Mouse (Mus musculus): ENCODE measurements around the gene Commd7.

Commd7 gene

GRCm38 (mm10) chr2:153592056-153593014 is 40.2 kb downstream of the Commd7 start:
- no peak for DNase-seq (ENCODE audit: low read depth, low spot score)

DNA sequence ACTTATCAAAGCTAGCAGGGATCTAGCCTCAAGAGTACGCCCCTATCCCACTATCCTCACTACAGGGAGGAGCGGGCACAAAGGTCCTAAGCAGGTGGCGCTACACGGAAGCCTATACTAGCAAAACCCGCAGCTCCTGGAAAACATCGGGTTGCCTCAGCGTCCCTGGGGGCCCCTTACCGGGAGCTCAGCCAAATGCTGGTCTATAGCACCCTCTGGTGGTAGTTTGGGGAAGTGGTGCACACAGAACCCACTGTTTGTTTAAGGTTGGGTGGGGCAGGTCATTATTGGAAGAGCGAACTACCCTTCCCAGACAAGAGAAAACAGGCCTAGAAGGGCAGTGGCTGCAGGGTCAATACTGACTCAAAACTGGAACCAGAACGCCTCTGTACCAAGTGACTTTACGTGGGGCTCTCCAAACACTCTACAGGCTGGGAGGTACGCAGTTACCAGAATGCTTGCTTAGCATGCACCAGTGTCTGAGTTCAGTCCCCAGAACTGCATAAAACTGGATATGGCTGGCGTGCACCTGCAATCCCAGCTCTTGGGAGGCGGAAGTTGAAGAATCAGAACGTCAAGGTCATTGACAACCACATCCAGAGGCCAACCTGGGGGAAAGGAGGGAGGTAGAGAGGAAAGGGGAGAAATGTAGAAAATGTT is 45.9 kb downstream of the Commd7 start:
- peak; percentile 68 for DNase-seq (ENCODE audit: low read depth, low spot score)

DNA sequence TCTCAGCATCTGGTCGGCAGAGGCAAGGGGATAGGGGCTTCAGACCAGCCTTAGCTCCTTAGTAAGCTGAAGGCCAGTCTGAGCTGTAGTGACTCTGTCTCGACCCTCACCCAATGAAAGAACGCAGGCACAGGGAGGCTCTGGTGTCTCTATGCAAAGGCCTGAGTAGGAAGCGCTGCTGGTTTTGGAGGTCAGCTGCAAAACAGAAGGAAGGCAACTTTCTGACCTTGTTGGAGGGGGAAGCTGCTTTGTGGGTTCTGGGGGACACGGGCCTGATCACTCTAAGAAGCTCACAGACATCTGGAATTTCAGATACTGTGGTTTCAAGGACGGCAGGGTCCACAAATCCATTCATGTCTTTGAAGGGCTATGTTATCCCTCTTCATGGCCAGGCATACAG is 46.6 kb downstream of the Commd7 start:
- no peak for DNase-seq (ENCODE audit: low read depth, low spot score)

DNA sequence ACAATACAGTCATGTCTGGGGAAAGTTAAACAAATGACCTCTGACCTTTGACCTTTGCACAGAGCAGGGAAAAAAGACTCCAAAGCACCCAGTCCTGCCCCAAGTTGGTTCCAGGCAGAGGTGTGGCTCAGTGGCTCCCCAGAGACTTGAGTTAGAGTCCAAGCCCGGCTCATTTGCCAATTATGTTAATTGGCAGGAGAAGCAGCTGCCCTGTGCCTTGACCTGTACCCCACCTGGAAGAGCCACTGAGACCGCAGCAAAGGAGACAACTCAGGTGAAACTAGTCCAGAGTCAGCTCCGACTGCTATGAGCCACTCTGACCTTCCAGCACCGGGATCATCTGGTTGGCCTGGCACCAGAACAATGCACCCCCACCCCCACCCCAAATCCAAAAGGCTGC is 48.2 kb downstream of the Commd7 start:
- DNase-seq (ENCODE audit: low read depth, low spot score), result no peak

DNA sequence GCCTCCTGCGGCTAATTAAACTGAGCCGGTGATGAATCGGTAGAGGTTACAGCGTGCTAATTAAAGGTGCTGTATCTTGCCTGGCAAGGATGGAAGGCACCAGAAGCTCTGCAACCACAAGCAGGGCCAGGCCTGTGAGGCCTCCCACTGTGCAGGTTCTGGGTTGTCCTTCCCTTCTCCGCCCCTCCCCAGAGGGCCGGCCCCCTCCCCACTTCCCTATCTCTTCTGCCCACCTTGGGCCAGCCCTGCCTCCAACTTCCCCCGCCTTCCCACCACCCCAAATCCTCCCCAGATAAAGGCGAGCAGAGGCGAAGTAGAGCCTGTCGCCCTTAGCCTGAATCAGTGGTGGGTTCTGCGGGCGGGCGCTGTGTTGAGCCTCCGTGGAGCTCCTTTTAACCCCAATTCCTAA is 48.9 kb downstream of the Commd7 start:
- DNase-seq (ENCODE audit: low read depth, low spot score), result no peak

GRCm38 (mm10) chr2:153582876-153583585 is 49.5 kb downstream of the Commd7 start:
- no peak for DNase-seq (ENCODE audit: low read depth, low spot score)

- no peak for DNase-seq (ENCODE audit: low read depth, low spot score)
Measured at GRCm38 (mm10) chr2:153581416-153581815, 51.2 kb downstream of the Commd7 start.

DNA sequence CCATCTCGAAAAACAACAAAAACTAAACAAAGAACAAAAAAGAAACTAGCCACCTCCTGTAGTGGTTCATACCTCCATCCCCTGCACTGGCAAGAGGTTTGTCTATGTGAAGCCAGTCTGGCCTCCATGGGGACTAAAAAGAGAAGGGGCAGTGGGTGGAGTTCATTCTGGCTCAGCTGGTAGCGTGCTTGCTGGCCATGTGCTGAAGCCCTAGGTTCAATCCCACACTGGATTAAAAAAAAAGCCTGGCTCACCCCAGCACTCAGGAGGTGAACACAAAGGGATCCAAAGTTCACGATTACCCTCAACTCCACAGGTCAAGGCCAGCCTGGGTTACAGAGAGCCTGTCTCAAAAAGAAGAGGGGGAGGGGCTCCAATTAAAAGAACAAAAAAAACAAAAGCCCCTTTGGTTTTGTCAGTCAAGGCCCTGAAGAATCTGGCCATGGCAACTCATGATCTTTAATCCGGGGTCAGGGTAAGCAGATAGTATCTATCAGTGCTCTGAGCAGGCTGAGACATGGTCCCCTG is 52.1 kb downstream of the Commd7 start:
- DNase-seq (ENCODE audit: low read depth, low spot score), result no peak

- DNase-seq (ENCODE audit: low read depth, low spot score), result no peak
Measured at GRCm38 (mm10) chr2:153580042-153580441, 52.5 kb downstream of the Commd7 start.

- no peak for DNase-seq (ENCODE audit: low read depth, low spot score)
Measured at GRCm38 (mm10) chr2:153577122-153577521, 55.5 kb downstream of the Commd7 start.

DNA sequence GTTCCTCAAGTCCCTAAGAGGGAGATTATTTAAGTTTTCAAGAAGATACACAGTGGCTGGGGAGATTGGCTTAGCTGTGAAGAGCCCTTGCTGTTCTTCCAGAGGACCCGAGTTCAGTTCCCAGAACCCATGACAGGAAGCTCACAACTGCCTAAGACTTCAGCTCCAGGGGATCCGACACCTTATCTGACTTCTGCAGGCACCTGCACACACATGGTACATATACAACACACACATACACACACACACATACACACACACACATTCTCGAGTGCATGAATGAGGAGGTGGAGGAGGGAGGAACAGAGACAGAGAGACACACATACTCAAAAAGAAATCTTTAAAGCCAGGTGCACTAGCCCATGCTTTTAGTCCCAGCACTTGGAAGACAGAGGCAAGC is 56.4 kb downstream of the Commd7 start:
- DNase-seq (ENCODE audit: low read depth, low spot score), result no peak

- no peak for DNase-seq (ENCODE audit: low read depth, low spot score)
Measured at GRCm38 (mm10) chr2:153575554-153575953, 57.0 kb downstream of the Commd7 start.

DNA sequence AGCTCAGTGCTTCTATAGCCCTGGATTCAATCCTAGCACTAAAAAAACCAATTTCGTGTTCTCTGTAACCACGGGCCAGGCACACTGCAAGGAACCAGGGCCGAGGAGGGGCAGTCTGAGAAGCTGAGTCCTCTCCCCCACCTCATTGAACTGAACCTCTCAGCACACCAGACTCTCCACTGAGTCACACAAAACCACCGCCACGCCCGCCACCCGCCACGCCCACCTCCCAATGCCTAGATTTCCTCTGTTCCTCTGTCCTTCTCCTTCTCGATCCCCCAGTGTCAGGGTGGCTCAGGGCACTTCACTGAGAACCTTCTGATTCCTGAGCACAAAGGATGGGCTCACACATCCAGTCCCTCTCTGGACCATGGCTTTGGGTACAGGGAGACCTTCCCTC is 59.5 kb downstream of the Commd7 start:
- DNase-seq (ENCODE audit: low read depth, low spot score), result no peak

DNA sequence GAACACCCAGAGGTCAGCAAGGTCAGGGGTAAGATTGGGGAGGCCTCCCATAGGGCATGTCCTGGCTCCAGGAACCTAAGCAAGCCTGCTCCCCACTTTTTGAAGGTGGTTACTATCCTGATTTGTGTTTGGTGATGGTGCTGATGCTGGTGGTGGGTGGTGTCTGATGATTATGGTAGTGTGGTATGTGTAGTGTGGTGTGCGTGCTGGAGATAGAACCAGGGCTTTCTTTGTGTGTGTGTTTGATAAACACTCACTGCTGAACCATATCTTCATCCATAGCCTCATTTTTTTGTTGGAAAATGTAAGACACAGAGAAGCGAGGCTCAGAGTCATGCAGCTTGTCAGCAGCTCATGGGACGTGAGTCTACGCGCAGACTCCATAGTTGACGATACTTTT is 64.0 kb downstream of the Commd7 start:
- DNase-seq (ENCODE audit: low read depth, low spot score), result no peak

DNA sequence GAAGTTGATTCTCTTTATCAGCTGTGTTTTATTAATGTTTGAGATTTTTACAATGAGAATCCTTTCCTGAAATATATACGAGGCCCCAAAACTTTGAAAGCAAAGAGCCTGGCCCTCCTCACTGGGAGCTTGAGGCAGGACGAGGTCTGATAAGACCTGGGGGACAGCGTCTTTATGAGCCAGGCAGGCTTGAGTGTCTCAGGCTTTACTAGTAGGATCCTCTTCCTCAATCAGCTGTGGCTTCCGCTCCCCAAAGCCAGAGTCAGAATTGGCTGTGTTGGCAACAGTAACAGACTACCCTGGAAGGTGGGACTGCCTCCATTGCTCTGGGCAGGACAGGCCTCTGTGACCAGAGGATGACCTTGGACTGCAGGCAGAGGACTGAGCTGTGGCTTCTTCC is 64.6 kb downstream of the Commd7 start:
- DNase-seq (ENCODE audit: low read depth, low spot score), result no peak

Measured in CD4-positive helper T cell, adult 2 months (primary cell).